Mouse (Mus musculus) kidney, adult 2 months (tissue): ENCODE data around the gene Prmt3.

ENCODE experiments used
- CTCF ChIP-seq: fragments of 200-500 bp; conservative IDR thresholded peaks from 2 replicates; pipeline ENCODE4 v1.5.1; 2011; ENCODE audit warnings: low read depth, mild to moderate bottlenecking, control low read depth, low read length, moderate library complexity, mixed read lengths; ENCODE audit not compliant: insufficient read depth, insufficient read length
- POLR2A ChIP-seq: fragments of 200-500 bp; IDR thresholded peaks from one replicate; pipeline ENCODE4 v1.6.1; 2011; ENCODE audit warnings: low read depth, low read length, control low read depth

DNA sequence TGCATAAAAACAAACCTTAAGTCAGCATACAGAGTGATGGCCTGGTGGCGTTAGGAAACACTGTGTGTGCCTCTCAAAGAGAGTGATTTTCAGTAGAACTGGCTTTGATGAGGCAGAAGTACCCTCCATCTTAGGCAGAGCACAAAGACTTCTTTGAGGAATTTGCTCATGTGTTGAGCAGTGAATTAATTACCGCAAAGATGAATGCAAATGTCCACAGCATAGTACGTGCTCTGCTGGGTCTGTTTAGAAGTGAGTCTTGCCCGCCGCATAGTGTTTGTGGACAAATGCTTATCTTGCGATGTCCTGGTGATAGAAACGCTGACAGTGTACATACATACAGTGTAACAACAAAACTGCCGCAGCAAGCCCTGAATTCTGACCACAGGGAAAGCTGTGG, 38.7 kb upstream of the Prmt3 start:
- TF ChIP-seq CTCF (no peak), POLR2A (no peak)
